Mouse (Mus musculus): Measurements from ENCODE around the gene Otop3.

DNA sequence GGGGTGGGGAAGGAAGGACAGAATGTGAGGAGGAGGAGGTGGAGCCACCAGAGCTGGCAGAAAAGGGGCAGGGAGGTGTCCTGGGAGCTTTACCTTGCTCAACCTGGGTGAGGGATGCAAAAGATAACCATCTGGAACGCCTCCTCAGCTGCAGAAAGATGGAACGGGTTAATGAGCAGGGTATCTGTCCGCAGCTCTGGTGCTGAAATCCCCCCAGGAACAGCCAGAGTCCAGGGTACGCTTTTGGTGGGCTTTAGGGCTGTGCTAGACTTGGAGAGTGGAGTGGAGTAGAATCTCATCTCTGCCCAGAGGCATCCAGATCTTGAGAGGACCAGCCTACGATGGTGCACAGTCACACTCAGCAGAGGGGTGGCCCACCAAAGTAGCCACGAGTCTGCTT lies 1.6 kb downstream of the Otop3 start:
- no peak for TF ChIP-seq TAL1 (IDR thresholded peaks at IDR 0.05; ENCODE audit: low read length)
- TF ChIP-seq GATA1 (IDR thresholded peaks at IDR 0.05; ENCODE audit: low read length), result no peak
